Mouse (Mus musculus) lung, adult 2 months (tissue): ENCODE measurements around the gene Nradd.

Source experiments
- CTCF ChIP-seq: fragments of 200-500 bp; IDR thresholded peaks from 2 replicates; pipeline ENCODE4 v1.5.1; 2011; ENCODE audit warnings: mild to moderate bottlenecking, low read length, control low read depth; ENCODE audit not compliant: insufficient read depth
- POLR2A ChIP-seq: fragments of 200-500 bp; IDR thresholded peaks from 2 replicates; pipeline ENCODE4 v1.6.1; 2011; ENCODE audit warnings: low read depth, mild to moderate bottlenecking, control low read depth, low read length, borderline replicate concordance; ENCODE audit errors: extremely low read depth

GRCm38 (mm10) chr9:110611471-110611870 is 12.8 kb downstream of the Nradd start:
- TF ChIP-seq POLR2A (no peak), CTCF (no peak)
